Mouse (Mus musculus): ENCODE measurements around the gene Zfp865. TPM values are rescaled to one million over a fixed set of nuclear protein-coding genes. Genes with fewer than 3 reads are reported as not detected.

The Zfp865 gene
- polyA plus RNA-seq, 1 experiment, result 194 TPM

- TF ChIP-seq GATA1 (IDR thresholded peaks at IDR 0.05; ENCODE audit: low read length), result no peak
Observed at GRCm38 (mm10) chr7:5057804-5058203, 37.6 kb downstream of the Zfp865 start.

- no peak for TF ChIP-seq GATA1 (IDR thresholded peaks at IDR 0.05; ENCODE audit: low read length)
Observed at GRCm38 (mm10) chr7:5058631-5059030, 38.5 kb downstream of the Zfp865 start.

GRCm38 (mm10) chr7:5059421-5059820 is 39.2 kb downstream of the Zfp865 start:
- no peak for TF ChIP-seq GATA1 (IDR thresholded peaks at IDR 0.05; ENCODE audit: low read length)

GRCm38 (mm10) chr7:5060239-5060731 is 40.1 kb downstream of the Zfp865 start:
- TF ChIP-seq GATA1 (IDR thresholded peaks at IDR 0.05; ENCODE audit: low read length), result no peak

- TF ChIP-seq GATA1 (IDR thresholded peaks at IDR 0.05; ENCODE audit: low read length), result no peak
Observed at GRCm38 (mm10) chr7:5060944-5061773, 41.0 kb downstream of the Zfp865 start.

GRCm38 (mm10) chr7:5061774-5062359 is 41.7 kb downstream of the Zfp865 start, which contains the start of gene U2af2:
Gene U2af2, plus strand, starts transcription at chr7:5062143.
- no peak for TF ChIP-seq GATA1 (IDR thresholded peaks at IDR 0.05; ENCODE audit: low read length)

- TF ChIP-seq GATA1 (IDR thresholded peaks at IDR 0.05; ENCODE audit: low read length), result no peak
Observed at GRCm38 (mm10) chr7:5062360-5063001, 42.3 kb downstream of the Zfp865 start.

GRCm38 (mm10) chr7:5064886-5065285 is 44.7 kb downstream of the Zfp865 start:
- TF ChIP-seq GATA1 (IDR thresholded peaks at IDR 0.05; ENCODE audit: low read length), result no peak

- TF ChIP-seq GATA1 (IDR thresholded peaks at IDR 0.05; ENCODE audit: low read length), result no peak
Observed at GRCm38 (mm10) chr7:5073586-5073985, 53.4 kb downstream of the Zfp865 start.

- no peak for TF ChIP-seq GATA1 (IDR thresholded peaks at IDR 0.05; ENCODE audit: low read length)
Observed at GRCm38 (mm10) chr7:5074984-5075383, 54.8 kb downstream of the Zfp865 start.

GRCm38 (mm10) chr7:5076931-5077330 is 56.8 kb downstream of the Zfp865 start:
- TF ChIP-seq GATA1 (IDR thresholded peaks at IDR 0.05; ENCODE audit: low read length), result peak; percentile 91

- TF ChIP-seq GATA1 (IDR thresholded peaks at IDR 0.05; ENCODE audit: low read length), result no peak
Observed at GRCm38 (mm10) chr7:5080010-5080751, 60.0 kb downstream of the Zfp865 start, which contains the start of gene Epn1. Gene Epn1, plus strand, starts transcription at chr7:5080235.

- TF ChIP-seq GATA1 (IDR thresholded peaks at IDR 0.05; ENCODE audit: low read length), result no peak
Observed at GRCm38 (mm10) chr7:5080815-5081214, 60.6 kb downstream of the Zfp865 start.

GRCm38 (mm10) chr7:5081241-5081640 is 61.1 kb downstream of the Zfp865 start:
- no peak for TF ChIP-seq GATA1 (IDR thresholded peaks at IDR 0.05; ENCODE audit: low read length)

- TF ChIP-seq GATA1 (IDR thresholded peaks at IDR 0.05; ENCODE audit: low read length), result no peak
Observed at GRCm38 (mm10) chr7:5081939-5082338, 61.8 kb downstream of the Zfp865 start.
